ENCODE assay signal across 8 mouse cellular contexts in the genomic region with DNA sequence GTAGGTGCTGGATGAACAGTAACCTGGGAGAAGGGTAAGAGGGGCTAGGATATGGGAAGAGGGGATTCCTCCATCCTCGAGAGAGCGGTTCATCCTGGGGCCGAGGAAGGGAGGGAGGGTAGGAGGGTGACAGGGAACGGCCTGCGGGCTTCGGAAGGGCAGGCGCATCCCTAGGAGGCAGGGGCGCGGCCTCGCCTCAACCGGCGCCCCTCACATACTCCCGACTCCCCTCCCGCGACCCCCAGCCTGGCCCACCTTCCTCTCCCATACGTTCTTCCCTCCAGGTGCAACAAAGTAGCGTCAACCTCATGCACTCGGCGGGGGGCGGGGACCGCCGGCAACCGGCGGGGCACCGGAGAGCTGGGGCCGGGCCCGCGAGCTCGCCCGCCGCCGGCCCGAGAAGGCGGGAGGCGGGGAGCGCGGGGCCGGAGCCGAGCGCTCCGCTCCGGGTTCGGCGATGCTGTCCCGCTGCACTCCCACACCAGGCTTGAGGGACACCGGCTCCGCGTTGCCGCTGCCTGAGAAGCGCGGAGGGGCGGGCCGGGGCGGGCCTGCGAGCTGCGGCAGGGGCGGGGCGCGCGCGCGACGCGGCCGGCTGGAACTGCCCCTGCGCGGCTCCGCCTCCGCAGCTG. TPM values are rescaled to one million over a fixed set of nuclear protein-coding genes. Genes with fewer than 3 reads are reported as not detected.
DNase-seq lines count a peak whose midpoint lies in the region; ATAC-seq and TF ChIP-seq lines count a peak whose summit lies in the region.

A gene (minus strand): TSS at position 513 of the 632 bp plus-strand sequence.

- peaks cover 19% of the 10 kb centered on the region for H3K27me3 ChIP-seq in E14TG2a.4 (ENCODE audit: insufficient read depth, low read length)
- no peaks in the 10 kb centered on the region for H3K27me3 ChIP-seq in hindbrain, embryonic 16.5 days (replicated peaks; ENCODE audit: control insufficient read depth, insufficient read depth, low read length)

- peak in 1 of 2 experiments; percentile 42 for DNase-seq in gastrocnemius, postnatal 4 days (ENCODE audit: low spot score in 2 of 2)
- DNase-seq in gastrocnemius, postnatal 14 days: no peak
- peak; percentile 47 for DNase-seq in embryo, embryonic 9.5 days (ENCODE audit: extremely low spot score)
- no peak for DNase-seq in cerebellum, postnatal 14 days
- DNase-seq in natural killer cell, adult 2 months (ENCODE audit: low spot score in 2 of 2): no peak

- peak within 1 kb of the TSS; percentile 87 for H3K27ac ChIP-seq in hindbrain, embryonic 16.5 days (ENCODE audit: low read depth, low read length)
- peak within 1 kb of the TSS; percentile 21; the same call in 1 of the 2 replicates for H3K27ac ChIP-seq in macrophage

- peak within 1 kb of the TSS; percentile 97 for H3K9ac ChIP-seq in hindbrain, embryonic 16.5 days (ENCODE audit: low read depth, low read length)

- intact Hi-C loops in gastrocnemius, postnatal 14 days (cut with DNase I; ENCODE audit: low total_unique reads): no loop called here

- H3K4me3 ChIP-seq in E14TG2a.4 (replicated peaks; ENCODE audit: low read length) (peak within 1 kb of the TSS; percentile 91), macrophage (ENCODE audit: inconsistent target) (peak within 1 kb of the TSS; percentile 26)
- peak within 1 kb of the TSS; percentile 94 for H3K4me3 ChIP-seq in hindbrain, embryonic 16.5 days (ENCODE audit: low read length)

- H3K36me3 ChIP-seq in E14TG2a.4 (ENCODE audit: insufficient read depth, low read length) (peaks cover 30% of the 10 kb centered on the region), macrophage (ENCODE audit: inconsistent target) (no peaks in the 10 kb centered on the region)
- H3K36me3 ChIP-seq in hindbrain, embryonic 16.5 days (ENCODE audit: control insufficient read depth, insufficient read depth, low read length): 0 out of 2 replicates have a peak, but pooled peaks cover 2% of the 10 kb centered on the region

- peaks cover 17% of the 10 kb centered on the region for H3K4me1 ChIP-seq in E14TG2a.4 (replicated peaks; ENCODE audit: low read depth, low read length)
- peaks cover 10% of the 10 kb centered on the region for H3K4me1 ChIP-seq in hindbrain, embryonic 16.5 days (ENCODE audit: control insufficient read depth, insufficient read depth, low read depth, low read length)

- no peaks in the 10 kb centered on the region for H3K79me2 ChIP-seq in macrophage (ENCODE audit: inconsistent target)

- peak within 1 kb of the TSS; percentile 65 for H3K4me2 ChIP-seq in hindbrain, embryonic 16.5 days (ENCODE audit: low read length)

- no peaks in the 10 kb centered on the region for H3K9me3 ChIP-seq in E14TG2a.4 (ENCODE audit: low read length)
- no peaks in the 10 kb centered on the region for H3K9me3 ChIP-seq in hindbrain, embryonic 16.5 days (ENCODE audit: control insufficient read depth, low read length)

- WGBS in hindbrain, embryonic 16.5 days: under 1% methylated on average over 49 of the region's 69 CpGs
- 1% methylated on average over 63 of the region's 69 CpGs for WGBS in macrophage (ENCODE audit: missing documents)

- ATAC-seq in hindbrain, embryonic 16.5 days: peak; percentile 0; the same call in 1 of the 2 replicates

- no peak for TF ChIP-seq CTCF in E14TG2a.4 (conservative IDR thresholded peaks at IDR 0.05; ENCODE audit: low read length)

RNA-seq across cellular contexts. Expression of the gene that starts here (rescaled TPM):
- total RNA-seq in gastrocnemius, postnatal 4 days (2021): 10 to 100 TPM; 15.2 to 18.6 TPM
- 1 to 10 TPM; 5.5 to 7.2 TPM for total RNA-seq in gastrocnemius, postnatal 14 days (2021)
- 22.0 and 22.1 TPM in 2 replicates for polyA plus RNA-seq in hindbrain, embryonic 16.5 days (2015; fragmentation: Nextera tagmentation; extraction: Ambion mirVana)
- total RNA-seq in macrophage (2018; cell fraction: chromatin; rRNA removed): 10 to 100 TPM in 21 of 26 experiments, 1 to 10 TPM in 5; 4.9 to 62.9 (median 32.8) TPM
- 10 to 100 TPM; 13.6 to 28.7 (median 23.3) TPM for total RNA-seq in macrophage (2018; cell fraction: cytosol; rRNA removed)
- 10 to 100 TPM in 21 of 26 experiments, 1 to 10 TPM in 5; 6.9 to 51.3 (median 20.3) TPM for total RNA-seq in macrophage (2018; cell fraction: nucleus; rRNA removed)
- polyA plus RNA-seq in macrophage (2018): 16.9 to 25.3 TPM (median 20.3 TPM) in 3 replicates

Comparison
In these comparisons a context has a peak if more than half of its experiments do, and no peak if none do; other contexts are left out.
1. H3K4me3 ChIP-seq: peak in every context shown above with its lines; median percentile 94 in hindbrain, embryonic 16.5 days; 91 in E14TG2a.4; 26 in macrophage.